Mouse (Mus musculus) liver, embryonic 14.5 days (tissue): ENCODE results near the gene Slc35d2. TPM values are rescaled to one million over a fixed set of nuclear protein-coding genes. Genes with fewer than 3 reads are reported as not detected.
A peak's percentile ranks its signal among the peaks of the same experiment; 100 is the strongest.

Experiments
- ATAC-seq: fragments of 200-750 bp; cut with Nextera tagmentation; 2 replicates; pipeline ENCODE4 v1.8.0; 2017; ENCODE audit warnings: moderate number of reproducible peaks, mild to moderate bottlenecking, moderate library complexity; ENCODE audit not compliant: insufficient read depth
- DNase-seq, 3 experiments: peaks; one replicate each; pipeline ENCODE4 v3.0.0-alpha.2; 2012 to 2013; ENCODE audit warnings: low read depth in 3 of 3, low spot score in 3 of 3
- H3K27ac ChIP-seq: fragments of 300-500 bp; sonication (generic); 2 replicates; pipeline ENCODE4 v1.5.1; 2014; ENCODE audit warnings: moderate library complexity, mild to moderate bottlenecking, control low read depth, inconsistent platforms
- H3K27me3 ChIP-seq: fragments of 300-500 bp; sonication (generic); 2 replicates; pipeline ENCODE4 v1.6.1; 2014; ENCODE audit warnings: mild to moderate bottlenecking, low read length, moderate library complexity; ENCODE audit not compliant: control insufficient read depth, insufficient read depth
- H3K36me3 ChIP-seq: fragments of 300-500 bp; sonication (generic); replicated peaks from 2 replicates; pipeline ENCODE4 v1.6.1; 2014; ENCODE audit warnings: low read depth; ENCODE audit not compliant: control insufficient read depth, insufficient read depth
- H3K4me1 ChIP-seq, 2 experiments: fragments of 200-500 bp in 1 of 2; fragments of 300-500 bp in 1 of 2; sonication (generic) in 1 of 2; replicated peaks; 2 replicates each; pipeline ENCODE4 v1.6.1; 2012 to 2014; ENCODE audit warnings: antibody characterized with exemption in 1 of 2, inconsistent platforms in 1 of 2, low read length in 1 of 2; ENCODE audit not compliant: control insufficient read depth in 2 of 2, insufficient read depth in 2 of 2
- H3K4me2 ChIP-seq: fragments of 300-500 bp; sonication (generic); 2 replicates; pipeline ENCODE4 v1.6.1; 2014; ENCODE audit warnings: low read depth, mild to moderate bottlenecking, control low read depth, moderate library complexity
- H3K4me3 ChIP-seq, 2 experiments: fragments of 200-500 bp in 1 of 2; fragments of 300-500 bp in 1 of 2; sonication (generic) in 1 of 2; 2 replicates each; pipeline ENCODE4 v1.5.1; 2012 to 2014; ENCODE audit warnings: low read depth in 2 of 2, low read length in 2 of 2, mild to moderate bottlenecking in 2 of 2, control low read depth in 1 of 2, inconsistent platforms in 1 of 2, moderate library complexity in 1 of 2; ENCODE audit not compliant: insufficient read depth in 1 of 2
- H3K9ac ChIP-seq: fragments of 300-500 bp; sonication (generic); replicated peaks from 2 replicates; pipeline ENCODE4 v1.6.1; 2014; ENCODE audit warnings: mild to moderate bottlenecking, control low read depth, moderate library complexity
- H3K9me3 ChIP-seq: fragments of 300-500 bp; sonication (generic); 2 replicates; pipeline ENCODE4 v1.6.1; 2016; ENCODE audit warnings: low read length, mixed read lengths; ENCODE audit not compliant: control insufficient read depth
- CTCF ChIP-seq: IDR thresholded peaks from 2 replicates; pipeline ENCODE4 v1.5.1; 2016; ENCODE audit warnings: antibody characterized with exemption, low read depth, control low read depth
- EP300 ChIP-seq: IDR thresholded peaks from 2 replicates; pipeline ENCODE4 v1.6.1; 2016; ENCODE audit warnings: antibody characterized with exemption, low read depth
- WGBS: fragments of 180-500 bp; shearing (Covaris S2); extraction: QIAGEN DNeasy Blood & Tissue Kit; methylation state at CpG from one replicate; pipeline ENCODE4 v1.1.7; 2014; ENCODE audit not compliant: insufficient replicate concordance; 5-methylcytosine and 5-hydroxymethylcytosine counted together
- polyA plus RNA-seq, 2 experiments: library from polyadenylated mRNA; depleted of rRNA in 1 of 2; stranded (reverse) in 1 of 2; unstranded in 1 of 2; fragments of >200 nt; fragmentation: Nextera tagmentation in 1 of 2; extraction: Ambion mirVana in 1 of 2; gene quantifications; 2 replicates each; pipeline versions ENCODE4 v1.2.1 to v1.2.3; 2012 to 2014

Gene Slc35d2
- polyA plus RNA-seq, 2 experiments, result 3.3 to 6.7 TPM

DNA sequence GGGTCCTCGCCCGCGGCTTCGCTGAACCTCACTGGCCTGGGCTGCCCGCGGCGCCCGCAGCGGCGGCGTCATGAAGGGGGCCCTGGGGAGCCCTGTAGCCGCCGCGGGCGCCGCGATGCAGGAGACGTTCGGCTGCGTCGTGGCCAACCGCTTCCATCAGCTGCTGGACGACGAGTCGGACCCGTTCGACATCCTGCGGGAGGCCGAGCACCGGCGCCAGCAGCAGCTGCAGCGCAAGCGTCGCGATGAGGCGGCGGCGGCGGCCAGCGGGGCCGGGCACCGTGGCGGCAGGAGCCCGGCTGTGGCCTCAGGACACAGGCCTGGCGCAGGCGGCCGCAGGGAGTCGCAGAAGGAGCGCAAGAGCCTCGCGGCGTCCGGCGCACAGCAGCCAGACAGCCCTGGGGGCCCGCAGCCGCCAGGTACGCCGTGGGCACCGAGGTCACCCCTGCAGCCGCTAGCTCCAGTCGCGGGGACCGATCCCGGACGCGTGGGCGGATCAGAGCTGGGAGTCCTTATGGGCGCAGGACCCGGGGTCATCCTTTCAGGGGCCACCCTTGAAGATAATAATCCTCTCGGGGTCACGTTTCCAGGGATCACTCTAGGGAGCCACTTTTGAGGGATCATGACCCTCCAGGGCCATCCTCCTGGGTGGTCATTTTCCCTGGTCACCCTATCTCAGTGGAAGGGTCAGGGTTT lies 32.9 kb upstream of the Slc35d2 start:
- H3K9ac ChIP-seq, result peak overlapping the region; percentile 58
- H3K4me3 ChIP-seq, result peak overlapping the region; percentile 58 to 67
- H3K4me1 ChIP-seq, result peaks cover 5 to 13% of the 10 kb centered on the region in 2 experiments; a peak in 3 of 4 replicates
- TF ChIP-seq EP300, result no peak
- no peak for TF ChIP-seq CTCF
- under 1% methylated on average over 70 of the region's 71 CpGs for WGBS
- peak; percentile 66 for ATAC-seq
- DNase-seq, result no peak
- H3K27ac ChIP-seq, result no peak overlapping the region
- H3K36me3 ChIP-seq, result no peaks in the 10 kb centered on the region
- H3K27me3 ChIP-seq, result peaks cover 15% of the 10 kb centered on the region
- H3K4me2 ChIP-seq, result peak overlapping the region; percentile 98
- H3K9me3 ChIP-seq, result no peaks in the 10 kb centered on the region

DNA sequence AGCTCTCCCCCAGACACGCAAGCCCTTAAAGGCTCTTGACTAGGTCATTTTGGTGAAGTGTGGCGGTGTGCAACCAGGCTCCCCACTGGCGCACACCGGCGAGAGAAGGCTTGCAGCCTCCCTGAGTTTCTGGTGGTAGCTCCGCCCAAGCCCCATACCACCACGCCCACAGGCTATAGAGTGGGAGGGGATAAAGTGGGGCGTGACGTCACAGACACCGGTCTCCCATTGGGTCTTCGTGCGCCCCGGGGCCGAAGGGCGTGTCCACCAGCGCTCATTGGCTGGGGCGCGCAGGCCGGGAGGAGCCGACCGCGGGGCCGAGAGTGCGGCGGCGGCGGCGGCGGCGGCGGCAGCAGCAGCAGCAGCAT lies 32.4 kb upstream of the Slc35d2 start, which contains the start of gene Habp4:
Habp4 (plus strand) TSS at position 277 of the 368 bp plus-strand sequence.
- peak within 1 kb of the TSS; percentile 58 to 67 for H3K4me3 ChIP-seq
- H3K36me3 ChIP-seq, result no peaks in the 10 kb centered on the region
- ATAC-seq (peak; percentile 98), DNase-seq (peak; percentile 95 to 96 (median 96))
- H3K9ac ChIP-seq, result peak within 1 kb of the TSS; percentile 58
- H3K4me2 ChIP-seq, result peak within 1 kb of the TSS; percentile 98
- H3K4me1 ChIP-seq, result peaks cover 5 to 13% of the 10 kb centered on the region in 2 experiments; a peak in 3 of 4 replicates
- no peak within 1 kb of the TSS; the same call in 1 of the 2 replicates for H3K27ac ChIP-seq
- 0% methylated on average over 29 of the region's 31 CpGs for WGBS
- TF ChIP-seq CTCF, result no peak
- TF ChIP-seq EP300, result no peak
- H3K9me3 ChIP-seq, result no peaks in the 10 kb centered on the region
- peaks cover 15% of the 10 kb centered on the region for H3K27me3 ChIP-seq

DNA sequence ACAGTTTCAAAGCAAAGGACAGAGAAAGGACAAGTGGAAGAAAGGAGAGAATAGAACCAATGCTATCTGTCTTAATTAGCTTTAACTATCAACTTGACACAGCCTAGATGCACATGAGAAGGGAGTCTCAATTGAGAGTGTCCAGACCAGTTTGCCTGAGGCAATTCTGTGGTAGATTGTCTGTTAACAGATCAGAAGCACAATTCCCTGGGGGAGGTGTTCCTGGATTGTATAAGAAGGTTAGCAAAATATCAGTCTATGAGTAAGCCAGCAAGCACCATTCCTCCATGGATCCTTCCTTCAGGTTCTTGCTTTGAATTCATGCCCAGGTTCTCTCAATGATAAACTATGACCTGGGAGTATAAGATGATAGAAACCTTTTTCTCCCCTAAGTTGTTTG lies 27.8 kb upstream of the Slc35d2 start:
- TF ChIP-seq EP300 (no peak), CTCF (no peak)
- Histone ChIP-seq H3K4me2 (no peak overlapping the region), H3K27me3 (peaks cover 6% of the 10 kb centered on the region), H3K27ac (no peak overlapping the region), H3K4me3 (no peak overlapping the region), H3K9me3 (no peaks in the 10 kb centered on the region), H3K36me3 (no peaks in the 10 kb centered on the region), H3K9ac (no peak overlapping the region), H3K4me1 (peaks cover 8 to 9% of the 10 kb centered on the region in 2 experiments; a peak in 3 of 4 replicates)
- no peak for DNase-seq
- no peak for ATAC-seq

DNA sequence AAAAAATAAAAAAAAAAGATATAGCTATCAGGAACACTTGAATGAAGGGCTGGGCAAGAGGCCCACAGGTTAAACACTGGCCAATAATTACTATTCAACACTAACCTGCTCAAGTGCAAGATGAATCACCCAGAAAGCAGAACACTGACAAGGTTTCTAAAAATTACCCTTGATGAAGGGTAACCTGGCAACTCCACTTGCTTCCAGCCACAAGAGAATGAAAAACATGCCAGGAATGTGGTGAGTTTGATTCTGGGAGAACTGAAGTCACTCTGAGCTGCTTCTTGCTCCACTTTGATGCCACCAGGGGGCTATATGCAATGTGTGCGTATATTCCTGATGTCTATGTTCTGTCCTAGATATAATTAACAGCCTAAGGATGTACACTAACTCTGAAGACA lies 26.0 kb upstream of the Slc35d2 start:
- Histone ChIP-seq H3K4me2 (no peak overlapping the region), H3K9me3 (no peaks in the 10 kb centered on the region), H3K9ac (no peak overlapping the region), H3K27me3 (peaks cover 6% of the 10 kb centered on the region), H3K27ac (no peak overlapping the region), H3K4me3 (no peak overlapping the region), H3K36me3 (peaks cover 2% of the 10 kb centered on the region), H3K4me1 (peaks cover 7 to 9% of the 10 kb centered on the region in 2 experiments)
- ATAC-seq (no peak), DNase-seq (no peak)
- no peak for TF ChIP-seq EP300
- TF ChIP-seq CTCF, result peak; percentile 39
- WGBS, result 44% methylated on average over 1 of the region's 1 CpGs

DNA sequence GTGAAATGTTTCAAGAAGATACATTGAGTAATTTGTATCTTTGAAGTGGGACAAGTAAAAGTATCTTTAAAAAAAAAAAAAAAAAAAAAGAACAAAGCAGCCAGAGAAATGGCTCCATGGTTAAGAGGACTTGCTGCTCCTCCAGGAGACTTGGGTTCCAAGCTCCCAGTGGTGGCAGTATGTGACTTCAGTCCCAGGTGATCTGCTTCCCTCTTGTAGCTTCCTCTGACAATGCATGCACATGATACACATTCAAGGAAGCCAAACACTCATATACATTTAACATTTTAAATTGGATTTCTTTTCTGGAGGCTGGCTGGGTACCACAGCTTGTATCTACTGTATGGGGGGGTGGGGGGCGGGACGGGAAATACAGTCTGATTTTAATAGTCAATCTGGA lies 25.5 kb upstream of the Slc35d2 start:
- DNase-seq (no peak), ATAC-seq (no peak)
- Histone ChIP-seq H3K27me3 (peaks cover 6% of the 10 kb centered on the region), H3K36me3 (peaks cover 7% of the 10 kb centered on the region), H3K9me3 (no peaks in the 10 kb centered on the region), H3K4me3 (no peak overlapping the region), H3K27ac (no peak overlapping the region), H3K4me1 (peaks cover 10 to 14% of the 10 kb centered on the region in 2 experiments), H3K9ac (no peak overlapping the region), H3K4me2 (no peak overlapping the region; the same call in 1 of the 2 replicates)
- no peak for TF ChIP-seq CTCF
- TF ChIP-seq EP300, result no peak
- WGBS, result 64% methylated on average over 2 of the region's 2 CpGs
